Mouse (Mus musculus) hindbrain, embryonic 16.5 days (tissue): ENCODE results near the gene Dph3. TPM values are rescaled to one million over a fixed set of nuclear protein-coding genes. Genes with fewer than 3 reads are reported as not detected.
A peak's percentile ranks its signal among the peaks of the same experiment; 100 is the strongest.
"Not testable (repeated sequence)": the region's sequence is repeated elsewhere in the genome, so short reads cannot be mapped to it uniquely, and the experiment has no call there.

ENCODE experiments used
- ATAC-seq: fragments of 200-750 bp; cut with Nextera tagmentation; 2 replicates; pipeline ENCODE4 v1.8.0; 2017; ENCODE audit warnings: moderate TSS enrichment, moderate library complexity
- H3K27ac ChIP-seq: fragments of 300-500 bp; sonication (generic); 2 replicates; pipeline ENCODE4 v1.5.1; 2014; ENCODE audit warnings: low read depth, mild to moderate bottlenecking, control low read depth, low read length, moderate library complexity
- H3K27me3 ChIP-seq: fragments of 300-500 bp; sonication (generic); replicated peaks from 2 replicates; pipeline ENCODE4 v1.6.1; 2014; ENCODE audit warnings: low read length; ENCODE audit not compliant: control insufficient read depth, insufficient read depth
- H3K36me3 ChIP-seq: fragments of 300-500 bp; sonication (generic); 2 replicates; pipeline ENCODE4 v1.6.1; 2014; ENCODE audit warnings: mild to moderate bottlenecking, low read length, moderate library complexity, mixed read lengths; ENCODE audit not compliant: control insufficient read depth, insufficient read depth
- H3K4me1 ChIP-seq: fragments of 300-500 bp; sonication (generic); 2 replicates; pipeline ENCODE4 v1.6.1; 2014; ENCODE audit warnings: low read depth, low read length; ENCODE audit not compliant: control insufficient read depth, insufficient read depth
- H3K4me2 ChIP-seq: fragments of 300-500 bp; sonication (generic); 2 replicates; pipeline ENCODE4 v1.6.1; 2014; ENCODE audit warnings: mild to moderate bottlenecking, low read length, control low read depth, moderate library complexity
- H3K4me3 ChIP-seq: fragments of 300-500 bp; sonication (generic); 2 replicates; pipeline ENCODE4 v1.5.1; 2014; ENCODE audit warnings: mild to moderate bottlenecking, low read length, control low read depth, moderate library complexity
- H3K9ac ChIP-seq: fragments of 300-500 bp; sonication (generic); 2 replicates; pipeline ENCODE4 v1.6.1; 2014; ENCODE audit warnings: low read depth, mild to moderate bottlenecking, control low read depth, low read length, moderate library complexity
- H3K9me3 ChIP-seq: fragments of 300-500 bp; sonication (generic); 2 replicates; pipeline ENCODE4 v1.6.1; 2014; ENCODE audit warnings: mild to moderate bottlenecking, low read length, moderate library complexity; ENCODE audit not compliant: control insufficient read depth
- WGBS: fragments of 180-500 bp; shearing (Covaris S2); extraction: QIAGEN DNeasy Blood & Tissue Kit; methylation state at CpG from one replicate; pipeline ENCODE4 v1.1.7; 2014; 5-methylcytosine and 5-hydroxymethylcytosine counted together
- polyA plus RNA-seq: library from polyadenylated mRNA; unstranded; fragments of >200 nt; fragmentation: Nextera tagmentation; extraction: Ambion mirVana; gene quantifications from 2 replicates; pipeline ENCODE4 v1.2.1, GENCODE M21; 2015

Dph3 gene
- polyA plus RNA-seq, 1 experiment from 2014 or later, result 72.9 TPM

GRCm38 (mm10) chr14:32091124-32091523 lies 5.6 kb upstream of the Dph3 start:
- ATAC-seq, result no peak
- Histone ChIP-seq H3K27me3 (no peaks in the 10 kb centered on the region), H3K9me3 (no peaks in the 10 kb centered on the region), H3K4me3 (no peak overlapping the region), H3K36me3 (peaks cover 11% of the 10 kb centered on the region), H3K4me1 (peaks cover 12% of the 10 kb centered on the region), H3K9ac (no peak overlapping the region), H3K27ac (no peak overlapping the region), H3K4me2 (no peak overlapping the region)
- WGBS, result 82% methylated on average over 4 of the region's 4 CpGs

GRCm38 (mm10) chr14:32087584-32088248 lies 2.2 kb upstream of the Dph3 start:
- not testable (repeated sequence) for H3K4me2 ChIP-seq, ATAC-seq, H3K27me3 ChIP-seq, H3K9me3 ChIP-seq, H3K36me3 ChIP-seq, H3K27ac ChIP-seq, H3K9ac ChIP-seq, H3K4me3 ChIP-seq
- 92% methylated on average over 7 of the region's 7 CpGs for WGBS
- H3K4me1 ChIP-seq, result peaks cover 19% of the 10 kb centered on the region

- Histone ChIP-seq H3K4me3 (peak overlapping the region; percentile 68), H3K27ac (peak overlapping the region; percentile 88; the same call in 1 of the 2 replicates), H3K9ac (peak overlapping the region; percentile 72), H3K27me3 (no peaks in the 10 kb centered on the region), H3K4me2 (peak overlapping the region; percentile 82), H3K4me1 (peaks cover 19% of the 10 kb centered on the region), H3K9me3 (no peaks in the 10 kb centered on the region), H3K36me3 (peaks cover 15% of the 10 kb centered on the region)
- WGBS, result 27% methylated on average over 8 of the region's 8 CpGs
- no peak for ATAC-seq
Observed at GRCm38 (mm10) chr14:32086226-32086625, 697 bp upstream of the Dph3 start.

GRCm38 (mm10) chr14:32084761-32085485 lies 606 bp downstream of the Dph3 start, which contains the start of gene Oxnad1:
Gene Oxnad1 (plus strand): TSS chr14:32085374.
- no peaks in the 10 kb centered on the region for H3K9me3 ChIP-seq
- peak within 1 kb of the TSS; percentile 82 for H3K4me2 ChIP-seq
- peak within 1 kb of the TSS; percentile 68 for H3K4me3 ChIP-seq
- peaks cover 15% of the 10 kb centered on the region for H3K36me3 ChIP-seq
- peak; percentile 97 for ATAC-seq
- peak within 1 kb of the TSS; percentile 72 for H3K9ac ChIP-seq
- WGBS, result 3% methylated on average over 22 of the region's 22 CpGs
- peaks cover 19% of the 10 kb centered on the region for H3K4me1 ChIP-seq
- peak within 1 kb of the TSS; percentile 88 for H3K27ac ChIP-seq
- H3K27me3 ChIP-seq, result no peaks in the 10 kb centered on the region

GRCm38 (mm10) chr14:32083466-32083865 lies 2.1 kb downstream of the Dph3 start:
- H3K27ac ChIP-seq, result no peak overlapping the region
- no peak for ATAC-seq
- no peaks in the 10 kb centered on the region for H3K27me3 ChIP-seq
- no peaks in the 10 kb centered on the region for H3K9me3 ChIP-seq
- H3K4me1 ChIP-seq, result peaks cover 19% of the 10 kb centered on the region
- H3K4me2 ChIP-seq, result no peak overlapping the region
- WGBS, result 98% methylated on average over 2 of the region's 2 CpGs
- no peak overlapping the region for H3K4me3 ChIP-seq
- H3K9ac ChIP-seq, result no peak overlapping the region
- H3K36me3 ChIP-seq, result peaks cover 15% of the 10 kb centered on the region

- Histone ChIP-seq H3K36me3 (peaks cover 15% of the 10 kb centered on the region), H3K9ac (no peak overlapping the region), H3K9me3 (no peaks in the 10 kb centered on the region), H3K4me3 (no peak overlapping the region), H3K4me1 (peaks cover 19% of the 10 kb centered on the region), H3K4me2 (no peak overlapping the region), H3K27ac (no peak overlapping the region), H3K27me3 (no peaks in the 10 kb centered on the region)
- 96% methylated on average over 6 of the region's 6 CpGs for WGBS
- ATAC-seq, result no peak
Observed at GRCm38 (mm10) chr14:32082891-32083290, 2.6 kb downstream of the Dph3 start.

- WGBS, result 84% methylated on average over 10 of the region's 10 CpGs
- Histone ChIP-seq H3K4me2 (no peak overlapping the region), H3K27ac (no peak overlapping the region), H3K36me3 (peaks cover 15% of the 10 kb centered on the region), H3K4me1 (peaks cover 7% of the 10 kb centered on the region), H3K9ac (no peak overlapping the region), H3K9me3 (no peaks in the 10 kb centered on the region), H3K27me3 (no peaks in the 10 kb centered on the region), H3K4me3 (no peak overlapping the region)
- no peak for ATAC-seq
Observed at GRCm38 (mm10) chr14:32081026-32081425, 4.5 kb downstream of the Dph3 start.

- Histone ChIP-seq H3K9me3 (no peaks in the 10 kb centered on the region), H3K9ac (no peak overlapping the region), H3K27me3 (no peaks in the 10 kb centered on the region), H3K4me1 (no peaks in the 10 kb centered on the region), H3K4me2 (no peak overlapping the region), H3K4me3 (no peak overlapping the region), H3K36me3 (peaks cover 6% of the 10 kb centered on the region), H3K27ac (no peak overlapping the region)
- 52% methylated on average over 8 of the region's 8 CpGs for WGBS
- ATAC-seq, result peak; percentile 73
Observed at GRCm38 (mm10) chr14:32076896-32077575, 8.5 kb downstream of the Dph3 start.

GRCm38 (mm10) chr14:32073901-32074300 lies 11.6 kb downstream of the Dph3 start:
- Histone ChIP-seq H3K4me2 (no peak overlapping the region), H3K4me3 (no peak overlapping the region), H3K36me3 (no peaks in the 10 kb centered on the region), H3K9ac (no peak overlapping the region), H3K4me1 (no peaks in the 10 kb centered on the region), H3K27me3 (no peaks in the 10 kb centered on the region), H3K9me3 (no peaks in the 10 kb centered on the region), H3K27ac (no peak overlapping the region)
- ATAC-seq, result no peak
- 70% methylated on average over 7 of the region's 7 CpGs for WGBS
